Mouse (Mus musculus): ENCODE results near the gene Pnpla7.

- no peak for TF ChIP-seq POLR2A (IDR thresholded peaks at IDR 0.05; ENCODE audit: borderline replicate concordance, extremely low read depth, low read depth, low read length)
- TF ChIP-seq CTCF (IDR thresholded peaks at IDR 0.05; ENCODE audit: insufficient read depth, low read length) = no peak
Measured at GRCm38 (mm10) chr2:25080076-25080475, 104.2 kb downstream of the Pnpla7 start, which contains the start of gene Entpd8.
